Mouse (Mus musculus): Measurements from ENCODE around the gene Zfp74. TPM values are rescaled to one million over a fixed set of nuclear protein-coding genes. Genes with fewer than 3 reads are reported as not detected.

The Zfp74 gene
- polyA plus RNA-seq, 1 experiment from 2014 or later, result 15.9 TPM

- Histone ChIP-seq H3K4me1 (no peaks in the 10 kb centered on the region), H3K27ac (no peak overlapping the region), H3K36me3 (peaks cover 85% of the 10 kb centered on the region), H3K27me3 (ENCODE audit: low read depth, poor library complexity, severe bottlenecking) (no peaks in the 10 kb centered on the region), H3K9me3 (replicated peaks) (no peaks in the 10 kb centered on the region), H3K4me3 (no peak overlapping the region)
- no peak for DNase-seq (ENCODE audit: low spot score)
- WGBS, result 91% methylated on average over 6 of the region's 6 CpGs
Observed at GRCm38 (mm10) chr7:29938856-29939255, 15.0 kb downstream of the Zfp74 start.

GRCm38 (mm10) chr7:29922780-29923179 is 31.1 kb downstream of the Zfp74 start:
- DNase-seq (ENCODE audit: low spot score), result no peak
- Histone ChIP-seq H3K4me1 (0 out of 2 replicates have a peak, but pooled peaks cover 2% of the 10 kb centered on the region), H3K4me3 (no peak overlapping the region), H3K36me3 (no peaks in the 10 kb centered on the region), H3K27ac (no peak overlapping the region), H3K27me3 (ENCODE audit: low read depth, poor library complexity, severe bottlenecking) (no peaks in the 10 kb centered on the region), H3K9me3 (replicated peaks) (no peaks in the 10 kb centered on the region)
- 81% methylated on average over 2 of the region's 2 CpGs for WGBS

DNA sequence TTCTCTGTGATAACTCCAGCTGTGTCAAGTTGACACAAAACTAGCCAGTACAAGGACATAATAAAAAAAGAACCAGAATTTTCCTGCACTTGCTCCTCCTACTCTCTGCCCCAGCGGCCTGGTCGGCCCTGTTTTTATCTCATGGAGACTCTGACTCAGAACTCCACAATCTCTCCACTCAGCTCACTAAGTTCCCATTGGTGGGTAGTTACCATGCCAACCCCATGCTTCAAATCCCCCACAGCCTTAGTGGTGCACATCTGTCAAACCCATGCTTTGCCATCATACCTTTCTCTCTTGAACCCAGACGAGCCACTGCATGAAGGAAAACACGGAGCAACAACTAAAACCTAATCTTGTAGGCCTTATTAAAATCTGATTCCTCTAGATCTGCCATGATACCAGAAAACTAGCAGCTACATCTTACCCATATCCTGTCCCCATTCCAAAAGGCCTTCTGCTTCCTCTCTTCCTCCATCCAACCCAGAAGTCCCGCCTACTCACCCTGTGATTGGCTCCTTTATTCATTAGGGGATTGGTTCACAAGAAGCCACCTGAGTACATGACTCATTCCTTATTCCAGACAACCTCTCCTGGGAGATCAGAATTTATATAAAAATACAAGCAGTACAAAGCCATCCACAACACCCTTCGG is 32.3 kb downstream of the Zfp74 start:
- 86% methylated on average over 6 of the region's 6 CpGs for WGBS
- Histone ChIP-seq H3K36me3 (peaks cover 7% of the 10 kb centered on the region), H3K4me1 (0 out of 2 replicates have a peak, but pooled peaks cover 6% of the 10 kb centered on the region), H3K4me3 (no peak overlapping the region), H3K9me3 (replicated peaks) (no peaks in the 10 kb centered on the region), H3K27ac (no peak overlapping the region), H3K27me3 (ENCODE audit: low read depth, poor library complexity, severe bottlenecking) (no peaks in the 10 kb centered on the region)
- no peak for DNase-seq (ENCODE audit: low spot score)

GRCm38 (mm10) chr7:29918062-29918453 is 35.8 kb downstream of the Zfp74 start:
- Histone ChIP-seq H3K27ac (no peak overlapping the region), H3K4me3 (no peak overlapping the region)
- no peak for DNase-seq (ENCODE audit: low spot score)

DNA sequence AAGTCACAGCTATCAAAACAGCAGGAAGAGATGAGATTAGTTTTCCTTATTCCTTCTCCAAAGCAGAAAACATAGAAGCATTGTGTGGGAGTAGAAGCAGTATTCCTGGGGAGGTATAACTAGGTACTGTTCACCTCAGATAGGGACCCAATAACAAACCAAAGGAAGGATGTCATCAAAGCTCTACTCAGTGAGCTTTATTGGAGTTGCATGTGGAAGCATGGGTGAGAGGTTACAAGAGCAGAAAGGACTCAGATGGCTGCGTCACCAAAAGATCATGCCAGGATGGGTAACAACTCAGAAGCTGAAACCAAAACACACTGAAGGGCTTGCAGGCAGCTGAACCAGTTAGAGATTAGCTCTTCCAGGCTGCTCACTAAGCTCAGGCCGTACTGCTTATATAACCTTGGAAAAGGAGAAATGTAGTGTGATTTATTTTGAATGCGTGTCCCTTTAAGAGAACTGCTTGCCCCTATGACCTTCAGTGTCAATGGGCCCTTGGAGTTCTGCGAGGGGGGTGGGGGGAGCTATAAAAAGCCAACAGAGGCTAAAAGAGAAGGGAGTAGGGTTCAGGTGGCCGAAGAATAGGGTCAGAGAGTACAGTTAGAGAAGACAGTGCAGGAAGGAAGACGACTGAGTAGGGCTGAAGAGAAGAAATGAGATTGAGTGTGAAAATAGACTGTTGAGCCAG is 36.4 kb downstream of the Zfp74 start:
- Histone ChIP-seq H3K36me3 (peaks cover 46% of the 10 kb centered on the region), H3K4me3 (no peak overlapping the region), H3K27ac (no peak overlapping the region), H3K27me3 (ENCODE audit: low read depth, poor library complexity, severe bottlenecking) (no peaks in the 10 kb centered on the region), H3K9me3 (replicated peaks) (no peaks in the 10 kb centered on the region), H3K4me1 (0 out of 2 replicates have a peak, but pooled peaks cover 6% of the 10 kb centered on the region)
- 52% methylated on average over 6 of the region's 6 CpGs for WGBS
- no peak for DNase-seq (ENCODE audit: low spot score)

More at GRCm38 (mm10) chr7:29918062-29918453, 35.8 kb downstream of the Zfp74 start:
- H3K9me3 ChIP-seq (replicated peaks), result no peaks in the 10 kb centered on the region
- 90% methylated on average over 4 of the region's 4 CpGs for WGBS
- 0 out of 2 replicates have a peak, but pooled peaks cover 6% of the 10 kb centered on the region for H3K4me1 ChIP-seq
- H3K27me3 ChIP-seq (ENCODE audit: low read depth, poor library complexity, severe bottlenecking), result no peaks in the 10 kb centered on the region
- H3K36me3 ChIP-seq, result peaks cover 42% of the 10 kb centered on the region

GRCm38 (mm10) chr7:29912172-29912571 is 41.7 kb downstream of the Zfp74 start:
- Histone ChIP-seq H3K27me3 (ENCODE audit: low read depth, poor library complexity, severe bottlenecking) (no peaks in the 10 kb centered on the region), H3K4me3 (no peak overlapping the region), H3K27ac (no peak overlapping the region), H3K36me3 (peaks cover 67% of the 10 kb centered on the region), H3K4me1 (peaks cover 15% of the 10 kb centered on the region), H3K9me3 (replicated peaks) (no peaks in the 10 kb centered on the region)
- no peak for DNase-seq (ENCODE audit: low spot score)
- 95% methylated on average over 13 of the region's 13 CpGs for WGBS

DNA sequence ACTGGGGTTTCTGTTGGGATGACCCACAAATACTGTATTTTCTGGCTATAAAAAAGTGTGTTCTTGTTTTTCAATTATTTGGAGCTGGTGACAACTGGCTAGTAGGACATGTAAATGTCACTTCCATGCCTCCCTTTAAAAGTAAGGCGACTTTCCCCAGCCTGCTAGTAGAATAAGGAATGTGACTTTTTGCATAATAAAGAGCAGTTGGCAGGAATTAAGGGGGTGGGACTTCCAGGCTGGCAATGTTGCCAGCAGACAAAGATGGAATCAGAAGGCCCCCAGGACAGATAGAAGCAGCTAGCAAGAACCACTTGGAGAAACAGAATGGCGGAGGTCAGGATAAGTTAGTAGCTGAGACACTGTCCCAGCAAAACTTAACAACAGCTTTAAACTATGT is 43.6 kb downstream of the Zfp74 start:
- Histone ChIP-seq H3K4me3 (no peak overlapping the region), H3K9me3 (replicated peaks) (no peaks in the 10 kb centered on the region), H3K27me3 (ENCODE audit: low read depth, poor library complexity, severe bottlenecking) (no peaks in the 10 kb centered on the region), H3K4me1 (peaks cover 20% of the 10 kb centered on the region), H3K27ac (no peak overlapping the region), H3K36me3 (peaks cover 49% of the 10 kb centered on the region)
- DNase-seq (ENCODE audit: low spot score), result no peak
- WGBS, result 72% methylated on average over 2 of the region's 2 CpGs

- H3K9me3 ChIP-seq (replicated peaks), result no peaks in the 10 kb centered on the region
- H3K4me3 ChIP-seq, result peak within 1 kb of the TSS; percentile 67
- DNase-seq (ENCODE audit: low spot score), result peak; percentile 90
- under 1% methylated on average over 33 of the region's 33 CpGs for WGBS
- peak within 1 kb of the TSS; percentile 92 for H3K27ac ChIP-seq
- no peaks in the 10 kb centered on the region for H3K27me3 ChIP-seq (ENCODE audit: low read depth, poor library complexity, severe bottlenecking)
- peaks cover 20% of the 10 kb centered on the region for H3K4me1 ChIP-seq
- peaks cover 36% of the 10 kb centered on the region for H3K36me3 ChIP-seq
Observed at GRCm38 (mm10) chr7:29908130-29908950, 45.5 kb downstream of the Zfp74 start, which contains the start of gene Zfp383. Gene Zfp383, plus strand, starts transcription at chr7:29908223.

- H3K9me3 ChIP-seq (replicated peaks), result no peaks in the 10 kb centered on the region
- no peak overlapping the region; the same call in 1 of the 2 replicates for H3K27ac ChIP-seq
- WGBS, result 89% methylated on average over 5 of the region's 5 CpGs
- peaks cover 20% of the 10 kb centered on the region for H3K4me1 ChIP-seq
- peaks cover 36% of the 10 kb centered on the region for H3K36me3 ChIP-seq
- peak overlapping the region; percentile 67; the same call in 1 of the 2 replicates for H3K4me3 ChIP-seq
- H3K27me3 ChIP-seq (ENCODE audit: low read depth, poor library complexity, severe bottlenecking), result no peaks in the 10 kb centered on the region
- DNase-seq (ENCODE audit: low spot score), result no peak
Observed at GRCm38 (mm10) chr7:29907206-29907605, 46.7 kb downstream of the Zfp74 start.

DNA sequence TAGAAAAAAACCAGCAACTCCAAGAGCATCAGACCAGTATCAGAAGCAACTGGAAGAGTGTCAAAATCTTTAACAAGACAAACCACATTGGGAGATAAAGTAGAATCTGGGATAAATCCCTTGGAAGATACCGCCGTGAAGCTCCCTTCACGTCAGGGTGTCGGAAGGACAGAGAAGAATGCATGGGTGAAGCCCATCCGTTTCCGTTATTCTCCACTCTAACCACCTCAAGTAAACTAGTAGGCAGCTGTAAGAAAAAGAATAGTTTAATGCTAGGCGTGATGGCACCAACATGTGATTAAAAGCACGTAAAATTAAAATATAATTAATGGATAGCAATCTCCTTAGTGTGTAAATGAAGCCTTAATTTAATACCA is 47.2 kb downstream of the Zfp74 start:
- Histone ChIP-seq H3K27ac (peak overlapping the region; percentile 91), H3K36me3 (peaks cover 33% of the 10 kb centered on the region), H3K27me3 (ENCODE audit: low read depth, poor library complexity, severe bottlenecking) (no peaks in the 10 kb centered on the region), H3K4me3 (peak overlapping the region; percentile 67), H3K4me1 (peaks cover 20% of the 10 kb centered on the region), H3K9me3 (replicated peaks) (no peaks in the 10 kb centered on the region)
- 35% methylated on average over 8 of the region's 8 CpGs for WGBS
- DNase-seq (ENCODE audit: low spot score), result peak; percentile 36

DNA sequence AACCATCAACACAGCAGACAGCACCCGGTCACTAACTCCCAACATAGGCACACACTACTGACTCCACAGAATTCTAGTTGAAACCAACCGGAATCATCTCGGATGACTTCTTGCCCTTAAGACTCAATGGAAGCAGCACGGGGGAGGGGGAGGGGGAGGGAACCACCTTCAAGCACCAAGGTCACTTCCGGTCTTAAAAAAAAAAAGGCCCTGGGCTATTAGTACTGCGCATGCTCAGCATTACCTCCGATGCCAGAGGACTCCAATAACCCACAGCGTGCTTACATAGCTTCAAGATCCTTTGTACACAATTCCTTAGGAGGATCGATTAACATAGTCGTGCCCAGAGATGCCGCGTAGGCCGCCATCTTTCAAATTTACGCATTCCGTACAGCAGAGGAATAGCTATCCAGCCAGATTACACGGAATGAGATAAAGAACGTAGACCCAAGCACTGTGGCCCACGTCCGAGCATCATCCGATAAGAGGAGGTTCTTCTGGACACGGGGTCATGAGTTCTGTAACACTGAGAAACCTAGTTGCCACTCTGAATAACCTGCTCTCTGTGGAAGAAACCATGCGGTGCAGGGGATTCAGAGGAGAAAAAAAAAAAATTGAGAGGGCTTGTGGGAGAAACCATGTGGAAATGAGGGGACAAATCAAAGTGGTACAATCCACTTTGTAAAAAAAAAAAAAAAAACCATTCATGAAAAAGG is 47.8 kb downstream of the Zfp74 start, which contains the start of gene Zfp27:
Gene Zfp27 (minus strand): TSS at position 607 of the 716 bp plus-strand sequence.
- Histone ChIP-seq H3K9me3 (replicated peaks) (no peaks in the 10 kb centered on the region), H3K36me3 (peaks cover 33% of the 10 kb centered on the region), H3K4me3 (peak within 1 kb of the TSS; percentile 67), H3K27ac (peak within 1 kb of the TSS; percentile 91), H3K27me3 (ENCODE audit: low read depth, poor library complexity, severe bottlenecking) (no peaks in the 10 kb centered on the region), H3K4me1 (peaks cover 20% of the 10 kb centered on the region)
- peak; percentile 88 for DNase-seq (ENCODE audit: low spot score)
- under 1% methylated on average over 22 of the region's 22 CpGs for WGBS

DNA sequence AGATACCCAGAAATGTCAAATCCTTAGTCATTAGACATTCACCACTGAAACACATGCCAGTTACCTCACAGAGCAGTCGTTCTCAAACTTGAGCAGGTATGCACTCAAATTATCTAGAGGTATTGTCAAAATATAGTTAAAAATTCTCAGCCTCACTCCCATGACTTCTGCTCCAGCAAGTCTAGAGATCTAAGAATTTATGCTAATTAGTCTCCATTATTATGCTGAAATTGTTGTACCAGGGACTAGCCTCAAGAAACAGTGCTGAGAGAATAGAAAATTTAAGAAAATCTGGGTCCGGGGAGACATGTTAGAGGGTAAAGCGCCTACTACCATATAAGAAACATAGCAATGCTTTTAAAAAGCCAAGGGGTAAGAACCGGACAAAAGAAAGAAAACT is 49.8 kb downstream of the Zfp74 start:
- 95% methylated on average over 4 of the region's 4 CpGs for whole genome bisulfite sequencing
- DNase-seq (ENCODE audit: low spot score), result no peak
- peaks cover 11% of the 10 kb centered on the region; the same call in 1 of the 2 replicates for H3K4me1 ChIP-seq

More for the DNA sequence above, 49.8 kb downstream of the Zfp74 start:
- H3K27ac ChIP-seq, result no peak overlapping the region
- no peaks in the 10 kb centered on the region for H3K27me3 ChIP-seq (ENCODE audit: low read depth, poor library complexity, severe bottlenecking)
- peaks cover 44% of the 10 kb centered on the region for H3K36me3 ChIP-seq
- no peak overlapping the region for H3K4me3 ChIP-seq
- no peaks in the 10 kb centered on the region for H3K9me3 ChIP-seq (replicated peaks)

Measured in limb, embryonic 10.5 days (tissue).